Mouse (Mus musculus) CH12.LX (cell line): ENCODE measurements around the gene Pspc1. TPM values are rescaled to one million over a fixed set of nuclear protein-coding genes. Genes with fewer than 3 reads are reported as not detected.
A peak's percentile ranks its signal among the peaks of the same experiment; 100 is the strongest.
"Not testable (repeated sequence)": the region's sequence is repeated elsewhere in the genome, so short reads cannot be mapped to it uniquely, and the experiment has no call there.

Source experiments
- DNase-seq: peaks from one replicate; pipeline ENCODE4 v3.0.0-alpha.2; 2013; ENCODE audit errors: extremely low read depth
- H3K27ac ChIP-seq: 2 replicates; pipeline ENCODE4 v1.5.1; 2012; ENCODE audit warnings: low read depth, mild to moderate bottlenecking, control low read depth, moderate library complexity; ENCODE audit not compliant: insufficient read depth
- H3K27me3 ChIP-seq: replicated peaks from 2 replicates; pipeline ENCODE3; 2012; ENCODE audit warnings: inconsistent platforms
- H3K36me3 ChIP-seq, 2 experiments: replicated peaks in 1 of 2; 2 replicates each; pipeline versions ENCODE3 to v1.6.1; 2012; ENCODE audit warnings: inconsistent platforms in 1 of 2, low read length in 1 of 2, mild to moderate bottlenecking in 1 of 2, mixed read lengths in 1 of 2, moderate library complexity in 1 of 2; ENCODE audit not compliant: control insufficient read depth in 1 of 2, insufficient read depth in 1 of 2
- H3K4me1 ChIP-seq, 2 experiments: 2 replicates each; pipeline ENCODE4 v1.6.1; 2012; ENCODE audit warnings: inconsistent platforms in 1 of 2, moderate library complexity in 1 of 2; ENCODE audit not compliant: insufficient read depth in 2 of 2, control insufficient read depth in 1 of 2
- H3K4me2 ChIP-seq: 2 replicates; pipeline ENCODE4 v1.6.1; 2012; ENCODE audit warnings: low read depth, mild to moderate bottlenecking, control low read depth; ENCODE audit not compliant: poor library complexity, insufficient read depth, severe bottlenecking
- H3K4me3 ChIP-seq, 3 experiments: fragments of 150-350 bp in 1 of 3; sonication (generic) in 1 of 3; replicated peaks in 1 of 3; 2 replicates each; pipeline versions ENCODE3 to v1.5.1; 2011 to 2012; ENCODE audit warnings: low read depth in 2 of 3, low read length in 2 of 3, mild to moderate bottlenecking in 2 of 3, moderate library complexity in 2 of 3, control low read depth in 1 of 3, improper control_type of control experiment in 1 of 3, inconsistent platforms in 1 of 3, mixed read lengths in 1 of 3; ENCODE audit not compliant: poor library complexity in 1 of 3
- H3K79me2 ChIP-seq: replicated peaks from 2 replicates; pipeline ENCODE4 v1.6.1; 2012; ENCODE audit warnings: mild to moderate bottlenecking, moderate library complexity; ENCODE audit not compliant: control insufficient read depth, poor library complexity, insufficient read depth, severe bottlenecking; ENCODE audit errors: extremely low read depth
- H3K9ac ChIP-seq: 2 replicates; pipeline ENCODE4 v1.6.1; 2012; ENCODE audit warnings: low read depth, mild to moderate bottlenecking, control low read depth, moderate library complexity; ENCODE audit not compliant: insufficient read depth
- H3K9me3 ChIP-seq: replicated peaks from 2 replicates; pipeline ENCODE3; 2012; ENCODE audit warnings: low read length, inconsistent platforms, mixed read lengths
- CHD1 ChIP-seq: IDR thresholded peaks from 2 replicates; pipeline ENCODE4 v1.6.1; 2012; ENCODE audit warnings: low read depth, low read length, improper control_type of control experiment, inconsistent platforms
- CHD2 ChIP-seq: IDR thresholded peaks from 2 replicates; pipeline ENCODE4 v1.6.1; 2011; ENCODE audit warnings: low read length, improper control_type of control experiment
- CTCF ChIP-seq, 2 experiments: IDR thresholded peaks in 1 of 2; conservative IDR thresholded peaks in 1 of 2; 2 replicates each; pipeline ENCODE4 v1.5.1; 2011 to 2012; ENCODE audit warnings: low read depth in 2 of 2, low read length in 2 of 2, improper control_type of control experiment in 1 of 2, inconsistent platforms in 1 of 2, mild to moderate bottlenecking in 1 of 2, moderate library complexity in 1 of 2
- E2F4 ChIP-seq: IDR thresholded peaks from 2 replicates; pipeline ENCODE4 v1.6.1; 2011; ENCODE audit warnings: low read depth, low read length, improper control_type of control experiment; ENCODE audit not compliant: insufficient replicate concordance
- ELF1 ChIP-seq: IDR thresholded peaks from 2 replicates; pipeline ENCODE4 v1.6.1; 2014; ENCODE audit warnings: low read depth, mild to moderate bottlenecking, inconsistent platforms, low read length, improper control_type of control experiment
- GABPA ChIP-seq: IDR thresholded peaks from 2 replicates; pipeline ENCODE4 v1.6.1; 2012; ENCODE audit warnings: low read depth, low read length, improper control_type of control experiment, inconsistent platforms; ENCODE audit not compliant: insufficient replicate concordance
- KAT2A ChIP-seq: IDR thresholded peaks from 2 replicates; pipeline ENCODE4 v1.6.1; 2012; ENCODE audit warnings: low read length, improper control_type of control experiment, inconsistent platforms; ENCODE audit not compliant: insufficient replicate concordance
- MAZ ChIP-seq: IDR thresholded peaks from 2 replicates; pipeline ENCODE4 v1.6.1; 2012; ENCODE audit warnings: low read depth, mild to moderate bottlenecking, inconsistent platforms, low read length, improper control_type of control experiment, moderate library complexity
- NELFE ChIP-seq: IDR thresholded peaks from 2 replicates; pipeline ENCODE4 v1.6.1; 2011; ENCODE audit warnings: low read depth, low read length, improper control_type of control experiment
- NRF1 ChIP-seq: IDR thresholded peaks from 2 replicates; pipeline ENCODE4 v1.6.1; 2014; ENCODE audit warnings: low read depth, mild to moderate bottlenecking, inconsistent platforms, low read length, improper control_type of control experiment, moderate library complexity
- POLR2A ChIP-seq: IDR thresholded peaks from 2 replicates; pipeline ENCODE4 v1.6.1; 2011; ENCODE audit warnings: low read depth, mild to moderate bottlenecking, improper control_type of control experiment, low read length
- POLR2AphosphoS2 ChIP-seq: IDR thresholded peaks from 2 replicates; pipeline ENCODE4 v1.6.1; 2011; ENCODE audit warnings: low read depth, low read length, improper control_type of control experiment
- RAD21 ChIP-seq: IDR thresholded peaks from 2 replicates; pipeline ENCODE4 v1.6.1; 2011; ENCODE audit warnings: low read depth, mild to moderate bottlenecking, low read length, improper control_type of control experiment, moderate library complexity
- RCOR1 ChIP-seq: conservative IDR thresholded peaks from 2 replicates; pipeline ENCODE4 v1.6.1; 2012; ENCODE audit warnings: low read depth, mild to moderate bottlenecking, inconsistent platforms, low read length, improper control_type of control experiment
- TCF12 ChIP-seq: IDR thresholded peaks from 2 replicates; pipeline ENCODE4 v1.6.1; 2014; ENCODE audit warnings: low read depth, mild to moderate bottlenecking, inconsistent platforms, low read length, improper control_type of control experiment
- UBTF ChIP-seq: IDR thresholded peaks from 2 replicates; pipeline ENCODE4 v1.6.1; 2012; ENCODE audit warnings: low read depth, mild to moderate bottlenecking, inconsistent platforms, low read length, improper control_type of control experiment, moderate library complexity
- USF2 ChIP-seq: conservative IDR thresholded peaks from 2 replicates; pipeline ENCODE4 v1.6.1; 2011; ENCODE audit warnings: low read depth, low read length, improper control_type of control experiment
- ZC3H11A ChIP-seq: IDR thresholded peaks from 2 replicates; pipeline ENCODE4 v1.6.1; 2012; ENCODE audit warnings: low read depth, mild to moderate bottlenecking, inconsistent platforms, low read length, improper control_type of control experiment
- ZMIZ1 ChIP-seq: IDR thresholded peaks from 2 replicates; pipeline ENCODE4 v1.6.1; 2012; ENCODE audit warnings: low read depth, mild to moderate bottlenecking, inconsistent platforms, low read length, improper control_type of control experiment
- dilution Hi-C: fragments of 300-500 bp; cut with MboI; formaldehyde crosslinking; loops from 2 replicates; pipeline ENCODE4 v1.14.3; 2020; ENCODE audit warnings: low sequenced_read_pairs; ENCODE audit not compliant: extremely low pct_unique_long_range_greater_than_20kb, extremely low pct_ligation_motif_present
- in situ Hi-C: fragments of 300-500 bp; cut with MboI; formaldehyde crosslinking; loops from 3 replicates; pipeline ENCODE4 v1.14.3; 2019; ENCODE audit warnings: low sequenced_read_pairs, low pct_ligation_motif_present, low pct_unique_long_range_greater_than_20kb, mixed read lengths
- polyA plus RNA-seq: library from polyadenylated mRNA; unstranded; fragments of >175 nt; gene quantifications from 2 replicates; pipeline ENCODE4 v1.2.1, GENCODE M21; 2012; ENCODE audit warnings: low read depth; ENCODE audit not compliant: insufficient read length
- total RNA-seq, 2 experiments: library from RNA; depleted of rRNA; stranded (reverse); fragments of 300-350 nt in 1 of 2; fragments of >200 nt in 1 of 2; gene quantifications; 2 replicates each; pipeline ENCODE4 v1.2.3; 2012 to 2014

The Pspc1 gene
- total and polyA plus RNA-seq, 3 experiments, result 42.5 to 125 (median 46.9) TPM

DNA sequence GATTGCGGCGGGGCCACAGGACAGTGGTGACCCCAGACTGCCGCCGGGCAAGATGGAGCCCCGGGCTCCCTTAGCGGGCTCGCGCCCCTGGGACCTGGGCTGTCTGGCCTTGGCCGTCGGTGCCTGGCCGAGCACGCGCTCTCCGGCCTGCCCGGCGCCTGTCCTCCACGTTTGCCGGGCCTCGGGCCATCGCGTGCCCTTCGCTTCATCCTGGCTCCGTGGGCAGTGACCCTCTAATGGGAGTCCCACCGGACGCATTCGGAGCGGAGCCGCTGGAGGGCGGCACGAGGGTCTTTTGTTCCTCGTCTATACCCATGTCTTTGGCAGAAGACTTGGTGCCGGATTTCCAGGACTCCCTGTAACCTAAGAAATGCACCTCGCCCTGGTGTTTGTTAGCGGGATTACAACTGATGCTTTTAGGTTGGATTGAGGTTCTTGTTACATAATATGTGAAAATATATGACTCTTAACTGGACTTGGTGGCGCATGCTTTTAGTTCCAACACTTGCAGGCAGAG is 34.5 kb upstream of the Pspc1 start (continued):
- TF ChIP-seq CTCF (conservative IDR thresholded peaks at IDR 0.05 in 1 of 2, IDR thresholded peaks at IDR 0.05 in 1 of 2; ENCODE audit: low read depth in 2 of 2, low read length in 2 of 2) (peak; percentile 42 to 60), RCOR1 (no peak), NRF1 (0 out of 2 replicates have a peak, but pooled peaks have one; percentile 20), CHD1 (peak; percentile 65), ELF1 (0 out of 2 replicates have a peak, but pooled peaks have one; percentile 24), RAD21 (no peak; the same call in 1 of the 2 replicates), E2F4 (no peak), GABPA (no peak), KAT2A (no peak), ZC3H11A (no peak), UBTF (peak; percentile 76; the same call in 1 of the 2 replicates), POLR2AphosphoS2 (no peak), USF2 (no peak)

- DNase-seq, result peak; percentile 55
- H3K79me2 ChIP-seq, result peaks cover 15% of the 10 kb centered on the region
- H3K9ac ChIP-seq, result peak within 1 kb of the TSS; percentile 86
- peak within 1 kb of the TSS; percentile 79 for H3K27ac ChIP-seq
- H3K9me3 ChIP-seq, in situ Hi-C loops, H3K27me3 ChIP-seq, dilution Hi-C loops: not testable (repeated sequence)
- peak within 1 kb of the TSS; percentile 61 to 97 (median 63) for H3K4me3 ChIP-seq
- H3K4me2 ChIP-seq, result peak within 1 kb of the TSS; percentile 74; the same call in 1 of the 2 replicates
- peaks cover 0 to 12% of the 10 kb centered on the region in 2 experiments for H3K36me3 ChIP-seq
- H3K4me1 ChIP-seq, result peaks cover 4 to 27% of the 10 kb centered on the region in 2 experiments; a peak in 3 of 4 replicates
- TF ChIP-seq NELFE (peak; percentile 61), CHD2 (0 out of 2 replicates have a peak, but pooled peaks have one; percentile 27), POLR2A (peak; percentile 77), TCF12 (0 out of 2 replicates have a peak, but pooled peaks have one; percentile 40), ZMIZ1 (peak; percentile 18; the same call in 1 of the 2 replicates), UBTF (peak; percentile 94; the same call in 1 of the 2 replicates), MAZ (peak; percentile 84)
Measured at GRCm38 (mm10) chr14:56811701-56812339, 33.7 kb upstream of the Pspc1 start, which contains the start of gene Zmym5. Gene Zmym5, minus strand, starts transcription at chr14:56811716.
